Mouse (Mus musculus): ENCODE data around the gene Gm18596.
A peak's percentile ranks its signal among the peaks of the same experiment; 100 is the strongest.
"Not testable (repeated sequence)": the region's sequence is repeated elsewhere in the genome, so short reads cannot be mapped to it uniquely, and the experiment has no call there.

Gm18596 gene

GRCm38 (mm10) chr10:77741924-77742688 is at the start of gene Gm18596:
Gene Gm18596 (minus strand): TSS chr10:77742638.
- DNase-seq (ENCODE audit: low read depth, low spot score), result not testable (repeated sequence)

- DNase-seq (ENCODE audit: low read depth, low spot score), result no peak
Measured at GRCm38 (mm10) chr10:77788621-77789020, 46.2 kb upstream of the Gm18596 start.

GRCm38 (mm10) chr10:77787876-77788275 is 45.4 kb upstream of the Gm18596 start, which contains the start of gene Gm7137:
Gene Gm7137 (minus strand): TSS chr10:77788200.
- not testable (repeated sequence) for DNase-seq (ENCODE audit: low read depth, low spot score)

GRCm38 (mm10) chr10:77783396-77783795 is 41.0 kb upstream of the Gm18596 start:
- DNase-seq (ENCODE audit: low read depth, low spot score), result not testable (repeated sequence)

- DNase-seq (ENCODE audit: low read depth, low spot score), result not testable (repeated sequence)
Measured at GRCm38 (mm10) chr10:77782442-77782841, 40.0 kb upstream of the Gm18596 start, which contains the start of gene Gm3250. Gene Gm3250 (minus strand): TSS chr10:77782542.

GRCm38 (mm10) chr10:77776844-77777243 is 34.4 kb upstream of the Gm18596 start, which contains the start of gene Gm7138:
Gene Gm7138 (minus strand): TSS chr10:77776944.
- DNase-seq (ENCODE audit: low read depth, low spot score), result not testable (repeated sequence)

GRCm38 (mm10) chr10:77772142-77772541 is 29.7 kb upstream of the Gm18596 start:
- DNase-seq (ENCODE audit: low read depth, low spot score), result not testable (repeated sequence)

GRCm38 (mm10) chr10:77771225-77771624 is 28.8 kb upstream of the Gm18596 start, which contains the start of gene Gm3238:
Gene Gm3238 (minus strand): TSS chr10:77771325.
- DNase-seq (ENCODE audit: low read depth, low spot score), result not testable (repeated sequence)

GRCm38 (mm10) chr10:77769727-77770126 is 27.3 kb upstream of the Gm18596 start:
- DNase-seq (ENCODE audit: low read depth, low spot score), result no peak

GRCm38 (mm10) chr10:77759582-77759981 is 17.1 kb upstream of the Gm18596 start, which contains the start of gene Gm3233:
Gene Gm3233 (minus strand): TSS chr10:77759682.
- DNase-seq (ENCODE audit: low read depth, low spot score), result not testable (repeated sequence)

- DNase-seq (ENCODE audit: low read depth, low spot score), result peak; percentile 48
Measured at GRCm38 (mm10) chr10:77753448-77753847, 11.0 kb upstream of the Gm18596 start.

GRCm38 (mm10) chr10:77752312-77752711 is 9.9 kb upstream of the Gm18596 start:
- DNase-seq (ENCODE audit: low read depth, low spot score), result not testable (repeated sequence)

- not testable (repeated sequence) for DNase-seq (ENCODE audit: low read depth, low spot score)
Measured at GRCm38 (mm10) chr10:77751254-77751653, 8.8 kb upstream of the Gm18596 start, which contains the start of gene Gm9736. Gene Gm9736 (minus strand): TSS chr10:77751354.

GRCm38 (mm10) chr10:77750686-77751085 is 8.2 kb upstream of the Gm18596 start:
- DNase-seq (ENCODE audit: low read depth, low spot score), result not testable (repeated sequence)

GRCm38 (mm10) chr10:77738929-77739328 is 3.5 kb downstream of the Gm18596 start:
- DNase-seq (ENCODE audit: low read depth, low spot score), result no peak

- peak; percentile 74 for DNase-seq (ENCODE audit: low read depth, low spot score)
Measured at GRCm38 (mm10) chr10:77735928-77736327, 6.5 kb downstream of the Gm18596 start.

- DNase-seq (ENCODE audit: low read depth, low spot score), result peak; percentile 63
Measured at GRCm38 (mm10) chr10:77729241-77729640, 13.2 kb downstream of the Gm18596 start.

GRCm38 (mm10) chr10:77728280-77728679 is 14.2 kb downstream of the Gm18596 start:
- DNase-seq (ENCODE audit: low read depth, low spot score), result peak; percentile 40

GRCm38 (mm10) chr10:77726186-77726585 is 16.3 kb downstream of the Gm18596 start, which contains the start of gene Gm10100:
Gene Gm10100 (plus strand): TSS chr10:77726486.
- no peak for DNase-seq (ENCODE audit: low read depth, low spot score)

GRCm38 (mm10) chr10:77724855-77725254 is 17.6 kb downstream of the Gm18596 start:
- peak; percentile 63 for DNase-seq (ENCODE audit: low read depth, low spot score)

GRCm38 (mm10) chr10:77720299-77720698 is 22.1 kb downstream of the Gm18596 start, which contains the start of gene Krtap12-1:
Gene Krtap12-1 (plus strand): TSS chr10:77720599.
- not testable (repeated sequence) for DNase-seq (ENCODE audit: low read depth, low spot score)

- DNase-seq (ENCODE audit: low read depth, low spot score), result no peak
Measured at GRCm38 (mm10) chr10:77715507-77715906, 26.9 kb downstream of the Gm18596 start, which contains the start of gene Gm10142. Gene Gm10142 (plus strand): TSS chr10:77715807.

Data from R1 (cell line).